Mouse (Mus musculus): Measurements from ENCODE around the gene Pccb. TPM values are rescaled to one million over a fixed set of nuclear protein-coding genes. Genes with fewer than 3 reads are reported as not detected.
A peak's percentile ranks its signal among the peaks of the same experiment; 100 is the strongest.

Pccb gene
- 10 to 100 TPM; 43.5 to 45.5 TPM for total RNA-seq (2021)
- long read RNA-seq, experiment 1, transcript Pccb-201 (15 exons, 2,320 nt): major isoform, 40 of 51 reads
- long read RNA-seq, experiment 1, partial matches to known transcripts: 4 of 51 reads
- long read RNA-seq, experiment 1, other reads (novel, unspliced or antisense): 6 of 51 reads
- long read RNA-seq, experiment 2, transcript Pccb-201 (15 exons, 2,320 nt): major isoform, 37 of 53 reads
- long read RNA-seq, experiment 2, partial matches to known transcripts: 11 of 53 reads
- long read RNA-seq, experiment 2, other reads (novel, unspliced or antisense): 5 of 53 reads

- DNase-seq (ENCODE audit: low spot score in 2 of 2): peak; percentile 93
- TF ChIP-seq CTCF (conservative IDR thresholded peaks at IDR 0.05): peak; percentile 53
- Histone ChIP-seq H3K4me3 (peak within 1 kb of the TSS; percentile 89), H3K27ac (peak within 1 kb of the TSS; percentile 99)
These were observed at the start of gene Pccb for GRCm38 (mm10) chr9:101034448-101035098. Gene Pccb, minus strand, starts transcription at chr9:101034898.

GRCm38 (mm10) chr9:101083728-101084127 is 49.0 kb upstream of the Pccb start:
- TF ChIP-seq CTCF (conservative IDR thresholded peaks at IDR 0.05): no peak
- peak; percentile 20 to 59 for DNase-seq (ENCODE audit: low spot score in 2 of 2)
- Histone ChIP-seq H3K4me3 (no peak overlapping the region), H3K27ac (peak overlapping the region; percentile 63)

- Histone ChIP-seq H3K27ac (no peak overlapping the region; the same call in 1 of the 2 replicates), H3K4me3 (peak overlapping the region; percentile 93; the same call in 1 of the 2 replicates)
- DNase-seq (ENCODE audit: low spot score in 2 of 2): no peak
- TF ChIP-seq CTCF (conservative IDR thresholded peaks at IDR 0.05): peak; percentile 60
These were observed 45.5 kb upstream of the Pccb start for GRCm38 (mm10) chr9:101080046-101080685.

- no peak for TF ChIP-seq CTCF (conservative IDR thresholded peaks at IDR 0.05)
- no peak overlapping the region; the same call in 1 of the 2 replicates for H3K27ac ChIP-seq
- no peak for DNase-seq (ENCODE audit: low spot score in 2 of 2)
- H3K4me3 ChIP-seq: peak overlapping the region; percentile 93
These were observed 43.9 kb upstream of the Pccb start for GRCm38 (mm10) chr9:101078579-101078978.

- no peak for TF ChIP-seq CTCF (conservative IDR thresholded peaks at IDR 0.05)
- 0 out of 2 replicates have a peak overlapping the region, but pooled peaks have one; percentile 100 for H3K27ac ChIP-seq
- no peak for DNase-seq (ENCODE audit: low spot score in 2 of 2)
- H3K4me3 ChIP-seq: peak overlapping the region; percentile 93
These were observed 42.8 kb upstream of the Pccb start for GRCm38 (mm10) chr9:101077486-101077885.

GRCm38 (mm10) chr9:101076095-101076875 is 41.6 kb upstream of the Pccb start:
- no peak for TF ChIP-seq CTCF (conservative IDR thresholded peaks at IDR 0.05)
- DNase-seq (ENCODE audit: low spot score in 2 of 2): no peak
- peak overlapping the region; percentile 100 for H3K27ac ChIP-seq
- peak overlapping the region; percentile 93 for H3K4me3 ChIP-seq

GRCm38 (mm10) chr9:101075694-101076093 is 41.0 kb upstream of the Pccb start:
- H3K4me3 ChIP-seq: peak overlapping the region; percentile 93
- peak overlapping the region; percentile 100 for H3K27ac ChIP-seq
- TF ChIP-seq CTCF (conservative IDR thresholded peaks at IDR 0.05): no peak
- DNase-seq (ENCODE audit: low spot score in 2 of 2): no peak

GRCm38 (mm10) chr9:101075091-101075581 is 40.4 kb upstream of the Pccb start:
- Histone ChIP-seq H3K4me3 (peak overlapping the region; percentile 93), H3K27ac (peak overlapping the region; percentile 100)
- DNase-seq (ENCODE audit: low spot score in 2 of 2): peak in 1 of 2 experiments; percentile 29
- TF ChIP-seq CTCF (conservative IDR thresholded peaks at IDR 0.05): no peak

- DNase-seq (ENCODE audit: low spot score in 2 of 2): peak; percentile 75 to 82
- H3K4me3 ChIP-seq: peak overlapping the region; percentile 93
- H3K27ac ChIP-seq: peak overlapping the region; percentile 100
- TF ChIP-seq CTCF (conservative IDR thresholded peaks at IDR 0.05): no peak
These were observed 39.8 kb upstream of the Pccb start for GRCm38 (mm10) chr9:101074332-101075021.

- H3K4me3 ChIP-seq: peak within 1 kb of the TSS; percentile 93
- H3K27ac ChIP-seq: peak within 1 kb of the TSS; percentile 100
- no peak for DNase-seq (ENCODE audit: low spot score in 2 of 2)
- TF ChIP-seq CTCF (conservative IDR thresholded peaks at IDR 0.05): no peak
These were observed 39.3 kb upstream of the Pccb start, which contains the start of gene Msl2 for GRCm38 (mm10) chr9:101073987-101074331. Gene Msl2, plus strand, starts transcription at chr9:101074101.

- DNase-seq (ENCODE audit: low spot score in 2 of 2): peak; percentile 99
- Histone ChIP-seq H3K4me3 (peak overlapping the region; percentile 65), H3K27ac (peak overlapping the region; percentile 98)
- no peak for TF ChIP-seq CTCF (conservative IDR thresholded peaks at IDR 0.05)
These were observed 38.6 kb upstream of the Pccb start for GRCm38 (mm10) chr9:101073041-101073986.
